Mouse (Mus musculus) intestine, embryonic 14.5 days (tissue): Measurements from ENCODE around the gene Npc1l1. TPM values are rescaled to one million over a fixed set of nuclear protein-coding genes. Genes with fewer than 3 reads are reported as not detected.
A peak's percentile ranks its signal among the peaks of the same experiment; 100 is the strongest.

ENCODE experiments used
- ATAC-seq: fragments of 200-750 bp; cut with Nextera tagmentation; replicated peaks from 2 replicates; pipeline ENCODE4 v1.8.0; 2017; ENCODE audit warnings: low read depth, moderate number of reproducible peaks, moderate TSS enrichment, moderate library complexity; ENCODE audit not compliant: low FRiP score, low TSS enrichment
- DNase-seq: peaks from one replicate; pipeline ENCODE4 v3.0.0-alpha.2; 2018; ENCODE audit warnings: low spot score
- H3K27ac ChIP-seq: fragments of 300-500 bp; sonication (generic); 2 replicates; pipeline ENCODE4 v1.5.1; 2014; ENCODE audit warnings: low read depth, mild to moderate bottlenecking, control low read depth
- H3K27me3 ChIP-seq: fragments of 300-500 bp; sonication (generic); replicated peaks from 2 replicates; pipeline ENCODE4 v1.6.1; 2014; ENCODE audit warnings: low read length, control low read depth; ENCODE audit not compliant: control insufficient read depth, insufficient read depth
- H3K36me3 ChIP-seq: fragments of 300-500 bp; sonication (generic); 2 replicates; pipeline ENCODE4 v1.6.1; 2014; ENCODE audit warnings: low read length, control low read depth; ENCODE audit not compliant: control insufficient read depth, insufficient read depth
- H3K4me1 ChIP-seq: fragments of 300-500 bp; sonication (generic); replicated peaks from 2 replicates; pipeline ENCODE4 v1.6.1; 2014; ENCODE audit warnings: low read length, control low read depth, mixed read lengths; ENCODE audit not compliant: control insufficient read depth, insufficient read depth
- H3K4me2 ChIP-seq: fragments of 300-500 bp; sonication (generic); 2 replicates; pipeline ENCODE4 v1.6.1; 2014; ENCODE audit warnings: low read length
- H3K4me3 ChIP-seq: fragments of 300-500 bp; sonication (generic); 2 replicates; pipeline ENCODE4 v1.5.1; 2014; ENCODE audit warnings: low read depth, low read length, control low read depth, mixed read lengths
- H3K9ac ChIP-seq: fragments of 300-500 bp; sonication (generic); 2 replicates; pipeline ENCODE4 v1.6.1; 2014; ENCODE audit warnings: mild to moderate bottlenecking, low read length
- H3K9me3 ChIP-seq: fragments of 300-500 bp; sonication (generic); 2 replicates; pipeline ENCODE4 v1.6.1; 2016; ENCODE audit warnings: low read length, control low read depth; ENCODE audit not compliant: control insufficient read depth
- WGBS: fragments of 180-500 bp; shearing (Covaris S2); extraction: QIAGEN DNeasy Blood & Tissue Kit; methylation state at CpG from one replicate; pipeline ENCODE4 v1.1.7; 2014; 5-methylcytosine and 5-hydroxymethylcytosine counted together
- polyA plus RNA-seq: library from polyadenylated mRNA; unstranded; fragments of >200 nt; fragmentation: Nextera tagmentation; extraction: Ambion mirVana; gene quantifications from 2 replicates; pipeline ENCODE4 v1.2.1, GENCODE M21; 2014

The Npc1l1 gene
- polyA plus RNA-seq, 1 experiment from 2014 or later, result 1.3 TPM

- WGBS, result 88% methylated on average over 4 of the region's 4 CpGs
- no peak overlapping the region for H3K4me3 ChIP-seq
- H3K27me3 ChIP-seq, result no peaks in the 10 kb centered on the region
- H3K9ac ChIP-seq, result no peak overlapping the region
- peaks cover 18% of the 10 kb centered on the region for H3K4me1 ChIP-seq
- H3K27ac ChIP-seq, result no peak overlapping the region
- no peaks in the 10 kb centered on the region for H3K36me3 ChIP-seq
- peak overlapping the region; percentile 73 for H3K4me2 ChIP-seq
- H3K9me3 ChIP-seq, result no peaks in the 10 kb centered on the region
- no peak for DNase-seq
- ATAC-seq, result no peak
These were observed 31.5 kb downstream of the Npc1l1 start for GRCm38 (mm10) chr11:6198449-6198848.

- ATAC-seq (no peak), DNase-seq (no peak)
- peaks cover 18% of the 10 kb centered on the region for H3K4me1 ChIP-seq
- 86% methylated on average over 8 of the region's 8 CpGs for WGBS
- H3K4me3 ChIP-seq, result no peak overlapping the region
- no peaks in the 10 kb centered on the region for H3K27me3 ChIP-seq
- no peak overlapping the region for H3K9ac ChIP-seq
- H3K9me3 ChIP-seq, result no peaks in the 10 kb centered on the region
- no peak overlapping the region for H3K27ac ChIP-seq
- H3K36me3 ChIP-seq, result peaks cover 8% of the 10 kb centered on the region
- no peak overlapping the region for H3K4me2 ChIP-seq
These were observed 33.2 kb downstream of the Npc1l1 start for GRCm38 (mm10) chr11:6196780-6197179.

- peaks cover 6% of the 10 kb centered on the region for H3K4me1 ChIP-seq
- no peak overlapping the region for H3K4me3 ChIP-seq
- DNase-seq (peak; percentile 93), ATAC-seq (peak; percentile 43; the same call in 1 of the 2 replicates)
- H3K27me3 ChIP-seq, result no peaks in the 10 kb centered on the region
- no peaks in the 10 kb centered on the region for H3K9me3 ChIP-seq
- whole genome bisulfite sequencing, result 6% methylated on average over 2 of the region's 2 CpGs
- H3K36me3 ChIP-seq, result peaks cover 32% of the 10 kb centered on the region
- H3K9ac ChIP-seq, result no peak overlapping the region
- H3K27ac ChIP-seq, result no peak overlapping the region
- no peak overlapping the region for H3K4me2 ChIP-seq
These were observed 42.1 kb downstream of the Npc1l1 start for GRCm38 (mm10) chr11:6187878-6188277.

- Histone ChIP-seq H3K4me3 (no peak overlapping the region), H3K4me1 (peaks cover 6% of the 10 kb centered on the region), H3K4me2 (no peak overlapping the region), H3K27ac (no peak overlapping the region), H3K9me3 (no peaks in the 10 kb centered on the region), H3K36me3 (peaks cover 30% of the 10 kb centered on the region), H3K9ac (no peak overlapping the region), H3K27me3 (no peaks in the 10 kb centered on the region)
- no peak for ATAC-seq
- 87% methylated on average over 3 of the region's 3 CpGs for WGBS
- DNase-seq, result no peak
These were observed 42.5 kb downstream of the Npc1l1 start for GRCm38 (mm10) chr11:6187399-6187798.

GRCm38 (mm10) chr11:6184202-6184935 is 45.6 kb downstream of the Npc1l1 start:
- Histone ChIP-seq H3K36me3 (peaks cover 14% of the 10 kb centered on the region), H3K4me3 (no peak overlapping the region), H3K4me2 (no peak overlapping the region), H3K27ac (no peak overlapping the region), H3K4me1 (peaks cover 10% of the 10 kb centered on the region), H3K9me3 (no peaks in the 10 kb centered on the region), H3K27me3 (no peaks in the 10 kb centered on the region), H3K9ac (no peak overlapping the region)
- ATAC-seq, result no peak
- 60% methylated on average over 11 of the region's 11 CpGs for WGBS
- no peak for DNase-seq

GRCm38 (mm10) chr11:6183246-6183645 is 46.7 kb downstream of the Npc1l1 start:
- peaks cover 21% of the 10 kb centered on the region for H3K4me1 ChIP-seq
- DNase-seq (no peak), ATAC-seq (no peak)
- H3K27ac ChIP-seq, result no peak overlapping the region
- peaks cover 5% of the 10 kb centered on the region; the same call in 1 of the 2 replicates for H3K36me3 ChIP-seq
- H3K9ac ChIP-seq, result no peak overlapping the region
- no peak overlapping the region for H3K4me2 ChIP-seq
- H3K9me3 ChIP-seq, result no peaks in the 10 kb centered on the region
- 69% methylated on average over 2 of the region's 2 CpGs for WGBS
- no peak overlapping the region for H3K4me3 ChIP-seq
- no peaks in the 10 kb centered on the region for H3K27me3 ChIP-seq

GRCm38 (mm10) chr11:6180811-6181399 is 49.0 kb downstream of the Npc1l1 start:
- 63% methylated on average over 6 of the region's 6 CpGs for WGBS
- H3K9me3 ChIP-seq, result no peaks in the 10 kb centered on the region

GRCm38 (mm10) chr11:6179194-6179593 is 50.7 kb downstream of the Npc1l1 start:
- 20% methylated on average over 8 of the region's 8 CpGs for WGBS
- peaks cover 25% of the 10 kb centered on the region for H3K4me1 ChIP-seq
- H3K9me3 ChIP-seq, result no peaks in the 10 kb centered on the region
- DNase-seq (no peak), ATAC-seq (no peak)
- no peaks in the 10 kb centered on the region for H3K36me3 ChIP-seq
- H3K27ac ChIP-seq, result no peak overlapping the region
- H3K4me2 ChIP-seq, result no peak overlapping the region
- no peak overlapping the region for H3K9ac ChIP-seq
- no peak overlapping the region for H3K4me3 ChIP-seq
- H3K27me3 ChIP-seq, result no peaks in the 10 kb centered on the region

More at GRCm38 (mm10) chr11:6180811-6181399, 49.0 kb downstream of the Npc1l1 start:
- H3K4me2 ChIP-seq, result no peak overlapping the region
- H3K9ac ChIP-seq, result no peak overlapping the region
- H3K27me3 ChIP-seq, result no peaks in the 10 kb centered on the region
- no peak for DNase-seq
- H3K36me3 ChIP-seq, result 0 out of 2 replicates have a peak, but pooled peaks cover 2% of the 10 kb centered on the region
- no peak overlapping the region for H3K4me3 ChIP-seq
- no peak overlapping the region for H3K27ac ChIP-seq
- peaks cover 24% of the 10 kb centered on the region for H3K4me1 ChIP-seq
- ATAC-seq, result no peak
